Mouse (Mus musculus) G1E (cell line): Measurements from ENCODE around the gene Cnn1.

ENCODE experiments used
- CTCF ChIP-seq: IDR thresholded peaks from 2 replicates; pipeline ENCODE4 v1.5.1; 2012; ENCODE audit warnings: low read depth, low read length, inconsistent platforms, mixed read lengths
- GATA1 ChIP-seq: IDR thresholded peaks from 2 replicates; pipeline ENCODE4 v1.6.1; 2012; ENCODE audit warnings: borderline replicate concordance, low read length, inconsistent platforms, mixed read lengths
- POLR2AphosphoS5 ChIP-seq: IDR thresholded peaks from 2 replicates; pipeline ENCODE4 v1.6.1; 2012; ENCODE audit warnings: low read depth, low read length, inconsistent platforms; ENCODE audit not compliant: insufficient replicate concordance
- TAL1 ChIP-seq: conservative IDR thresholded peaks from 2 replicates; pipeline ENCODE4 v1.6.1; 2012; ENCODE audit warnings: low read depth, low read length, inconsistent platforms, mixed read lengths

DNA sequence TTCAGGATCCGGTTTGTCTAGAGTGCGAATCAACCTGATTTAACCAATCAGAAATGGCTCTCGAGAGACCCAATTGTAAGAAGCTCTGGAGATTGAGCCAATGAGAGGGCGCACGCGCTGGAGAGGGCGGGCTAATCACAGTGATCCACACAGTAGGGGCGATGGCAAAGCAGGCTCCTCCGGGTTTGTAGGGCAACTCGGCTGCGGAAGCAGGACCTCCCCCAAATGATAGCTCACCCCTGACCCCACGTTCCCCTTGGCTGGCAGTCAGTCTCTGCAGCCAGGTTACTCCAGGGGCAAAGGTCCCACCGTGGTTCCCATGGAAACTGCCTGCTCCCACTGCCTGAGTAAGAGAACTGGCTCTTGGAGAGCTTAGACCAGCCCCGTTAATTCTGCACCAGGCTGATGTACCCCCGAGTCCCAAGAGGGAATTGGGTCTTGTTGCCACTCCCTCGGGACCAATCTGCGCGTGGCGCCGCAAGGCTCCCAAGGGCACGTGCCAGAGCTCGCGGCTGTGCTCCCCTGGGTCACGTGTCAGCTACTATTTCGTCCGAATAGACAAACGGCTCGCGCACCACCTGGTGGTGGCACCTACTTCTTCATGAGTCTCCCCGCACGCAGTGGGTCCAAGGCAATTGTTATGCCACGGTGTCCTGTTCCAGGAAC lies 44.5 kb upstream of the Cnn1 start:
- TF ChIP-seq CTCF: no peak
- TF ChIP-seq POLR2AphosphoS5: no peak
- no peak for TF ChIP-seq TAL1
- no peak for TF ChIP-seq GATA1
